Mouse (Mus musculus): ENCODE results near the gene Zdhhc9. TPM values are rescaled to one million over a fixed set of nuclear protein-coding genes. Genes with fewer than 3 reads are reported as not detected.
"Not testable (repeated sequence)": the region's sequence is repeated elsewhere in the genome, so short reads cannot be mapped to it uniquely, and the experiment has no call there.

The Zdhhc9 gene
- 10 to 100 TPM; 53.4 to 55.7 TPM for total RNA-seq (2021)

- intact Hi-C loops (cut with DNase I): loop anchor here (1.0 to 5.0 kb wide), 2 partner anchors 48 to 139 kb away; partner anchors contain the start of gene Utp14a
Measured at GRCm38 (mm10) chrX:48208519-48209185, at the start of gene Zdhhc9. Gene Zdhhc9, minus strand, starts transcription at chrX:48208878.

DNA sequence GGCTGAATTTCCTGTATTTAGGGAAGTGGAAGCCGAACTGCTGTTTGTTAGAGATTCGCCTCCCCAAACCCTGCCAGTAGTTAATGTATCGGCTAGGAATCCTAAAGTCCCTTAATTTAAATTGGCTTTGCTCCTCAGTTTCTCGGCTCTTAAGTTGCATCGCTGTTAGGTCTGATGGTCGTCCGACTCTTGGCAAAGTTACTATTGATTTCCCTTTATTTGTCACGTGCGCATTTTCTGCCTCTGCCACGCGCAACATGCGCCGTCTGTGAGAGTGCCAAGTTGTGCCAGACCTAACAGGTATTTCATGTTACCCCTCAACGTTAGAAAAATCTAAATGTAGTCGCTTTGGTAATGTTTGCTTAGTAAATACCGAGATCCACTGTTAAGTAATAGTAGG is 48.3 kb upstream of the Zdhhc9 start:
- peak in 1 of 2 experiments; percentile 3 for DNase-seq (ENCODE audit: low spot score in 2 of 2)
- intact Hi-C loops (cut with DNase I): loop anchor here (10.0 kb wide), 1 partner anchor 262 kb away; no protein-coding TSS in a partner anchor

More at GRCm38 (mm10) chrX:48208519-48209185, at the start of gene Zdhhc9:
- DNase-seq (ENCODE audit: low spot score in 2 of 2): peak; percentile 83 to 86

DNA sequence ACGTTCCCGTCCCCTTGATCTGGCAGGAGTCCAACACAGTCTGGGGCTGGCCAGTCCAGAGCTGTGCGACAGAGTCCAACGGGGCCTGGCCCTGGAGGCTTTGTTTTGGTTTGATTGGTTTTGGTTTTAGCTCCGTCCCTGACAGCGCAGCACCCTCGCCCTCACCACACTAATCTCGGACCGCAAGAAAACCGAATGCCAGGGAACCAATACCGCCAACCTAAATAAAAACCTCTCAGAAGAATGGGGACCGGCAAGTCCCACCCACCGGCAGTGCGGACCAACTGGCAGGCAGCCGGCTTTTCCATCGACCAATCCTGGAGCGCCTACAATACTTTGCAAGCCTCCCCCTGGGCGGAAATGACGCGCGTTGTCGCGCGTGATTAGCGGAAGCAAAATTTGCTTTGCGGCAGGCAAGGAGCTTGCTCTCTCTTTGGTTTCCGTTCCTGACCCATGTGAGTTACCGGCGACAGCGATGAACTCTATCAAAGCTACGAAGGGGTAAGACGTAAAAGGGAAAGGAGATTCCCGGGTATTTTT is 47.9 kb upstream of the Zdhhc9 start, which contains the start of gene Utp14a:
Utp14a (plus strand) TSS at position 395 of the 540 bp plus-strand sequence.
- DNase-seq (ENCODE audit: low spot score in 2 of 2): peak; percentile 90 to 93
- intact Hi-C loops (cut with DNase I): loop anchor here (1.0 to 10.0 kb wide), 2 partner anchors 48 to 262 kb away; partner anchors contain the start of gene Zdhhc9

DNA sequence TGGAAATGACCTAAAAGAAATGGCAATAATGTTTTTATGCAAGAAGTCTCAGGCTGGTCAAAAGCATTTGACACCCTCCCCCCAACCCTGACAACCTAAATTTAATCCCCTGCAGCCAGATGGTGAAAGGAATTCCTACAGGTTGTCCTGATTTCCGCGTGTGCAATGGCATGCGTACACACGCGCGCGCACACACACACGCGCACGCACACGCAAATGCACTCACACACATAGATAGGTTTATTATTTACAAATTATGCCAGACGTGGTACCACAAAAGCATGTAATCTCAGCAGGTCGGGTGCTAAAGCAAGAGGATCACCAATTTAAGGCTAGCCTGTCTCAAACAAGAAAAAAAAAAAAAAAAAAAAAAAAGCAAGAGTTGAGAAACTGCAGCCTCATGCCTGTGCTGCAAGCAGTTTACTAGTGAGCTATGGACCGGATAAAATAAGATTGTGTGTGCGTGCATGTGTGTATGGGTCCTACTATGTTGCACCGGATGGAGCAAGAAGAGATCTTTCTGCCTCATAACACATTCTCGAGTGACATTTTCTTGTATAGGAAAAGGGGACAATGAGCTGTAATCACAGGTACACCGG is 47.3 kb upstream of the Zdhhc9 start:
- intact Hi-C loops (cut with DNase I): loop anchor here (1.0 to 10.0 kb wide), 2 partner anchors 48 to 261 kb away; partner anchors contain the start of gene Zdhhc9
- peak in 1 of 2 experiments; percentile 8 for DNase-seq (ENCODE audit: low spot score in 2 of 2)

- DNase-seq (ENCODE audit: low spot score in 2 of 2): no peak
- intact Hi-C loops (cut with DNase I): no loop called here
Measured at GRCm38 (mm10) chrX:48234417-48234816, 25.7 kb upstream of the Zdhhc9 start.

DNA sequence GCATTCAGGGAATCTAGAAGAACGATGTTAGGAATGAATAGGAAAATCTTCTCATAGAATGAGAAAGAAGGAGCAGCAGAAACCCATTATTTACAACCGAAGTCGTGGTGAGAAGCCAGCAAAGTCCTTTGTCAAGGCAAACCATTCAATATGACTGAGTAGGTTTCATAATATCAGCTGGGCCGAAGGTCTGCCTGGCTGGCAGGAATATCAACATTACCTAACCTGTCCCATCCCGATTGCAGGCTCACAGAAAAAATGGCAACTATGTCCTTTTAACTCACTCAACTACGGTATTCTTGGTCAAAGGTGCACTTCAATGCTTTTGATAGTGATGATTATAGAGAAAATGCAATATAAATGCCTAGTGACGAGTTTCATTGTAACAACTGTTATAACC is 17.5 kb upstream of the Zdhhc9 start:
- intact Hi-C loops (cut with DNase I): no loop called here
- no peak for DNase-seq (ENCODE audit: low spot score in 2 of 2)

- no peak for DNase-seq (ENCODE audit: low spot score in 2 of 2)
- intact Hi-C loops (cut with DNase I): no loop called here
Measured at GRCm38 (mm10) chrX:48222706-48223105, 14.0 kb upstream of the Zdhhc9 start.

- intact Hi-C loops (cut with DNase I): no loop called here
- DNase-seq (ENCODE audit: low spot score in 2 of 2): no peak
Measured at GRCm38 (mm10) chrX:48219468-48219867, 10.8 kb upstream of the Zdhhc9 start.

DNA sequence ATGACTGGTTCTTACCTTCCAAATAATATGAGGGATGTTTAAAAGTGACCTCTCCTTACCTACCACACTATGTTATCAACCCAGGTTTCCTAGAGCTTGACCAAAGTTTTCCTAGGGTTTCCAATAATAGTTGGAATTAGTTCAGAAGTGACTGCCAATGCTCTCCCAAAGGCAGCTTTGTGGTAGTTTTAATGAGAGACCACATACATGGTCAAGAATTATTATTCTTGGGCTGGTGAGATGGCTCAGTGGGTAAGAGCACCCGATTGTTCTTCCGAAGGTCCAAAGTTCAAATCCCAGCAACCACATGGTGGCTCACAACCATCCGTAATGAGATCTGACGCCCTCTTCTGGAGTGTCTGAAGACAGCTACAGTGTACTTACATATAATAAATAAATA is 1.1 kb upstream of the Zdhhc9 start:
- intact Hi-C loops (cut with DNase I): loop anchor here (5.0 kb wide), 1 partner anchor 138 kb away; no protein-coding TSS in a partner anchor
- DNase-seq (ENCODE audit: low spot score in 2 of 2): not testable (repeated sequence)

- DNase-seq (ENCODE audit: low spot score in 2 of 2): no peak
- intact Hi-C loops (cut with DNase I): loop anchor here (1.0 to 5.0 kb wide), 2 partner anchors 48 to 139 kb away; partner anchors contain the start of gene Utp14a
Measured at GRCm38 (mm10) chrX:48207761-48208487, 754 bp downstream of the Zdhhc9 start.

DNA sequence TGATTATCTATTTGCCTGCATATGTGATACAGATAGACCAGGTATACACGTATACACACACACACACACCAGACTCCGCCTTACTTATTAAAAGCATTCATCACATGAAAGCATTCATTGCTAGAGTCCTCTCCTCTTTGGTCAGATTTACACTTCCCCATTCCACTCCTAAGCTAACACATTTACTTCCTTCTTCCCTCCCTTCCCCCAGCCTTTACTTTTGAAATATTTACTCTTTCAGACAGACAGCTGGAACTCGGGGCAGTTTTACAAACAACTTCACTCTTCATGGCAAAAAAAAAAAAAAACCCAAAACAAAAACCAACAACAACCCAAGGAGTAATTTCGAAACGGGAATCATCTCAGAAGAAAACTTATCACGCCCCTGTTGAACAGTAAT is 4.2 kb downstream of the Zdhhc9 start:
- no peak for DNase-seq (ENCODE audit: low spot score in 2 of 2)
- intact Hi-C loops (cut with DNase I): no loop called here

- intact Hi-C loops (cut with DNase I): no loop called here
- no peak for DNase-seq (ENCODE audit: low spot score in 2 of 2)
Measured at GRCm38 (mm10) chrX:48203763-48204162, 4.9 kb downstream of the Zdhhc9 start.

DNA sequence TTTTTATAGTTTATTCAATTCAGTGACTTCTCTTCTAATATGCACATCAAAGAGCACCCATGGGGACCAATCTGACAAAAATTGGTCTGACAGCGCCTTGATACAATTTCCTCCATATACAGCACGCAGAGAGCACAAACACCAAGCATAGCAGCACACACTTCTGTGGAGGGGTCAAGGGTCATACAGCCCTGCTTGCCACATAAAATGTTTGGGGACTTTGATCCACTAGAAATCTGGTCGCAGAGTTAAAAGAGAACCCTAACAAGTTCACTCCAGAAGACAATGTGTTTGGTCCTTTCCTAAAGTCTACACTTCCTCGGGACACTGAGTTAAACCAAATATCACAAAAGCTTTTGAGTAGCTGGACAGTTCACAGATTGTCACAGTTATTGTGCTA is 5.7 kb downstream of the Zdhhc9 start:
- intact Hi-C loops (cut with DNase I): no loop called here
- DNase-seq (ENCODE audit: low spot score in 2 of 2): no peak

DNA sequence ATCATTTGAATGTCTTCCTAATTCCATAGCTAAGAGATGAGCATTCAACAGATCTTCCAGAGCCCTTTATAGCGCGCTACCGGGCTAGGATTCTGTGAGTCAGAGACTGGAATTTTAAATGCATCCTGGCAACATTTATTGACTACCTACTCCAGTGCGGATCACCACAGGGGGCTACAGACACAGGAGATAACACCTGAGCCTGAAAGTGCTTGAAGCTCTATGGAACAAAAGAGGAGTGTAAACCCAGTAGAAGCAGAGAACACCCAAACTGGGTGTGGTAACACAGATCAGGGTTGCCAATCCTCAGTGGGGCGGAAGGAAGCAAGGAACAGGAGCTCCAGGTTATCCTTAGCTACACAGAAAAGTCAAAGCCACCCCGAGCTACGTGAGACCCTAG is 6.2 kb downstream of the Zdhhc9 start:
- no peak for DNase-seq (ENCODE audit: low spot score in 2 of 2)
- intact Hi-C loops (cut with DNase I): no loop called here

GRCm38 (mm10) chrX:48201973-48202372 is 6.7 kb downstream of the Zdhhc9 start:
- DNase-seq (ENCODE audit: low spot score in 2 of 2): no peak
- intact Hi-C loops (cut with DNase I): no loop called here

GRCm38 (mm10) chrX:48200699-48201098 is 8.0 kb downstream of the Zdhhc9 start:
- intact Hi-C loops (cut with DNase I): no loop called here
- DNase-seq (ENCODE audit: low spot score in 2 of 2): no peak

DNA sequence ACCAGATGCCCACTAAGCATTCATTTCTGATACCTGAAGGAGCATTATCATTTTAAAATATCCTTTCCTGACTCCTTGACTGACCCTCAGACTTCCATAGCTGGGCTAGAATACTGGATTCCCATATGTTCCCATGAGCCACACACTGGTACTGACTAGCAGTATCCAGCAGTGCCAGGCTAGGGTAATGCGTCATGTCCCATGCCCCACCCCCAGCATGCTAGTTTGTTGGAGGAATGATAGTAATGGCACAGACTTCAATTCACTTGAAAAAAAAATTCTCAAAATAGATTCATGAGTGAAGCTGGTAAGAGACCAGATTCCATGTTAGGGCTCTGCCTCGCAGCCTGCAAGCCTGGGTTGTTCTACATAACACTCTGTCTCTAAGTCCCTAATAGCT is 9.7 kb downstream of the Zdhhc9 start:
- no peak for DNase-seq (ENCODE audit: low spot score in 2 of 2)
- intact Hi-C loops (cut with DNase I): no loop called here

DNA sequence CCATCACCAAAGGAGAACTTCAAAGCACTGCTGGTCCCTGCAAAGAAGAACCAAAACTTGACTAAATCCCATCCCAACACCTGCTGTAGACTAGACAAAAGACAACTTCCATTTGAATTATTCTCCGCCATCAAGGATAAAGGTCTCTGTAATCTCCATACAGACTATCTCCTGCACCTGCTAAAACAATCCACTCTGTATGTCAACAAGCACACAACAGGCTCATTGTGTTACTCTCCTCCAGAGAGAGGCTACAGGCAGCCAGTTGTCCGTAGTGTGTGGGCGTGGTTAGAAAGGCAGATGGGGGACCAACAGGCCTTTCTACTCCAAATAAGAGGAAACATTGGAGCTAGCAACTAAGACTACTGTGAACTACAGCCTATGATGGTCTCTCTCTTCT is 10.8 kb downstream of the Zdhhc9 start:
- no peak for DNase-seq (ENCODE audit: low spot score in 2 of 2)
- intact Hi-C loops (cut with DNase I): no loop called here

DNA sequence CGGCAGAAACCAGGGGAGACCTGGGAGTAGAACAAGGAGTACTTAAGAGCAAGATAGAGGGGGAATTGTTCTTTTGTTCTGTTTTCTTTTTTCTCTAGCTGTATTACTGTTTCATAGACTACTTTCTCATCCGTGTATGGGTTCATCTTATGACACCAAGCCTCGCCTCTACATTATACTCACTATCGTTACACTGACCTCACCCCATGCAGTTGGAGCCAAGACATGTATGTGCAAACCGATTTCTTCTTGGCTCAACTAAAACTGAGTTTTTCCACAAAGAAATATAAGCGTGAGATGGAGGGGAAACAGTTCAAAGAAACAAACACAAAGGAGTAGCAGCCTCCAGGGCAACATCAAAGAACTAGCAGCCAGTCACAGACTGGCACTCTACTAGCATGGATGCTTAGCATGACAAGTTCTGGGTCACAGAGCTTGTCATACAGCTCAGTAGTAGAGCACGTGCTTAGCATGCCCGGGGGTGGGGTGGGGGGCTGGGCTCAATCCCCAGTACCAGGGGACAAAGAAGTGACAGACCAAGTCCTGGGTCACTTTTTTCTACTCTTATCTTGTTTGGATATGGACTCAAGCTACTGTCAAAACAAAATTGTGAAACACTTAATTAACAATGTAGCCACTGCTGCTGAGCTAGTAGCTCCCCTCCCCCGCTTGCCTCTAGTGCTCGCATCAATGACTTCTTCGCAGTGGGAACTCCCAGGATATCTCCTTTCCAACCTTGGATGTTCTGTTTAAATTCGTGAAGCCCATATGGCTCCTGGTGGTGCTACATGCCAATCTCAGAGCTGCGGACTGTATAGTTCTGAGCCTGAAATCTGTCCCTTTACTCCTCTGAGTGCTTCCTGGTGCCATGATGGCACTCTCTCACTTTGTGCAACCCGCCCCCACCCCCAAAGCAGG is 15.2 kb downstream of the Zdhhc9 start:
- intact Hi-C loops (cut with DNase I): no loop called here
- DNase-seq (ENCODE audit: low spot score in 2 of 2): no peak

All from left cerebral cortex, postnatal 36 days (tissue).